Mouse (Mus musculus) brain, embryonic 14.5 days (tissue): ENCODE data around the gene Plekhb2.

ENCODE experiments used
- CTCF ChIP-seq: fragments of 200-500 bp; IDR thresholded peaks from 2 replicates; pipeline ENCODE4 v1.5.1; 2012; ENCODE audit warnings: inconsistent platforms, mild to moderate bottlenecking, moderate library complexity, borderline replicate concordance; ENCODE audit not compliant: insufficient read depth, insufficient read length; ENCODE audit errors: extremely low read depth
- POLR2A ChIP-seq: fragments of 200-500 bp; IDR thresholded peaks from 2 replicates; pipeline ENCODE4 v1.6.1; 2012; ENCODE audit warnings: mild to moderate bottlenecking, inconsistent platforms, borderline replicate concordance; ENCODE audit not compliant: poor library complexity, insufficient read depth, insufficient read length, severe bottlenecking; ENCODE audit errors: extremely low read depth

GRCm38 (mm10) chr1:34812407-34813247, 37.1 kb upstream of the Plekhb2 start:
- TF ChIP-seq POLR2A (no peak), CTCF (no peak)
